Mouse (Mus musculus) hindbrain, embryonic 15.5 days (tissue): Measurements from ENCODE around the gene Mob1b. TPM values are rescaled to one million over a fixed set of nuclear protein-coding genes. Genes with fewer than 3 reads are reported as not detected.
A peak's percentile ranks its signal among the peaks of the same experiment; 100 is the strongest.

Experiments
- ATAC-seq: fragments of 200-750 bp; cut with Nextera tagmentation; 2 replicates; pipeline ENCODE4 v1.8.0; 2017; ENCODE audit warnings: low read depth, moderate number of reproducible peaks, moderate TSS enrichment; ENCODE audit not compliant: low FRiP score
- H3K27ac ChIP-seq: fragments of 300-500 bp; sonication (generic); replicated peaks from 2 replicates; pipeline ENCODE4 v1.5.1; 2015; ENCODE audit warnings: mild to moderate bottlenecking, inconsistent platforms
- H3K27me3 ChIP-seq: fragments of 300-500 bp; sonication (generic); 2 replicates; pipeline ENCODE4 v1.6.1; 2015; ENCODE audit warnings: control low read depth, inconsistent platforms
- H3K36me3 ChIP-seq: fragments of 300-500 bp; sonication (generic); 2 replicates; pipeline ENCODE4 v1.6.1; 2015; ENCODE audit warnings: control low read depth, inconsistent platforms
- H3K4me1 ChIP-seq: fragments of 300-500 bp; sonication (generic); replicated peaks from 2 replicates; pipeline ENCODE4 v1.6.1; 2015; ENCODE audit warnings: control low read depth, inconsistent platforms
- H3K4me2 ChIP-seq: fragments of 300-500 bp; sonication (generic); 2 replicates; pipeline ENCODE4 v1.6.1; 2015; ENCODE audit warnings: moderate library complexity, mild to moderate bottlenecking, inconsistent platforms
- H3K4me3 ChIP-seq: fragments of 300-500 bp; sonication (generic); 2 replicates; pipeline ENCODE4 v1.5.1; 2015; ENCODE audit warnings: mild to moderate bottlenecking, inconsistent platforms
- H3K9ac ChIP-seq: fragments of 300-500 bp; sonication (generic); 2 replicates; pipeline ENCODE4 v1.6.1; 2015; ENCODE audit warnings: inconsistent platforms
- H3K9me3 ChIP-seq: fragments of 300-500 bp; sonication (generic); 2 replicates; pipeline ENCODE4 v1.6.1; 2016; ENCODE audit warnings: control low read depth, inconsistent platforms
- WGBS: fragments of 180-500 bp; shearing (Covaris S2); methylation state at CpG from one replicate; pipeline ENCODE4 v1.1.7; 2015; 5-methylcytosine and 5-hydroxymethylcytosine counted together
- polyA plus RNA-seq: library from polyadenylated mRNA; unstranded; fragments of >200 nt; fragmentation: Nextera tagmentation; extraction: Ambion mirVana; gene quantifications from 2 replicates; pipeline ENCODE4 v1.2.1, GENCODE M21; 2015

Gene Mob1b
- polyA plus RNA-seq, 1 experiment from 2014 or later: 8.9 TPM

DNA sequence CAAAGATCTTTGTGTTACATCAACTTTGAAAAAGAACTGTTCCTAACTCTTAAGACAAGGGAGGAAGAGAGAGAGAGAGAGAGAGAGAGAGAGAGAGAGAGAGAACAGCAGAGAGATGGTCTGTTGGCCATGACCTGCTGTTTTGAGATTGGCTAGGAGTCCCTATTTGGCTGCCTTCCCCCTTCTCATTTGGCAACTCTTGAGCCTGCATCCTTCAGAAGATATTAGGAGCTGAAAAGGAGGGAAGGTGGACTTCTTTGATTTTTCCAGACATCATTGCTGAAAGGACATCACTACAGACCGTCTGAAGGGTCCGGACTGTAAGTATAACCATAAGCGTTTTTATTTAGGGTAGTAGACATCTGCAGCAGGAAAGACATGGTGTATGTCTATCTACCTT lies 73.0 kb downstream of the Mob1b start:
- H3K9ac ChIP-seq: no peak overlapping the region
- no peak overlapping the region for H3K4me3 ChIP-seq
- H3K27me3 ChIP-seq: no peaks in the 10 kb centered on the region
- no peaks in the 10 kb centered on the region for H3K4me1 ChIP-seq
- H3K27ac ChIP-seq: no peak overlapping the region
- no peaks in the 10 kb centered on the region for H3K9me3 ChIP-seq
- H3K4me2 ChIP-seq: no peak overlapping the region
- no peak for ATAC-seq
- no peaks in the 10 kb centered on the region for H3K36me3 ChIP-seq
- 91% methylated on average over 3 of the region's 3 CpGs for WGBS

DNA sequence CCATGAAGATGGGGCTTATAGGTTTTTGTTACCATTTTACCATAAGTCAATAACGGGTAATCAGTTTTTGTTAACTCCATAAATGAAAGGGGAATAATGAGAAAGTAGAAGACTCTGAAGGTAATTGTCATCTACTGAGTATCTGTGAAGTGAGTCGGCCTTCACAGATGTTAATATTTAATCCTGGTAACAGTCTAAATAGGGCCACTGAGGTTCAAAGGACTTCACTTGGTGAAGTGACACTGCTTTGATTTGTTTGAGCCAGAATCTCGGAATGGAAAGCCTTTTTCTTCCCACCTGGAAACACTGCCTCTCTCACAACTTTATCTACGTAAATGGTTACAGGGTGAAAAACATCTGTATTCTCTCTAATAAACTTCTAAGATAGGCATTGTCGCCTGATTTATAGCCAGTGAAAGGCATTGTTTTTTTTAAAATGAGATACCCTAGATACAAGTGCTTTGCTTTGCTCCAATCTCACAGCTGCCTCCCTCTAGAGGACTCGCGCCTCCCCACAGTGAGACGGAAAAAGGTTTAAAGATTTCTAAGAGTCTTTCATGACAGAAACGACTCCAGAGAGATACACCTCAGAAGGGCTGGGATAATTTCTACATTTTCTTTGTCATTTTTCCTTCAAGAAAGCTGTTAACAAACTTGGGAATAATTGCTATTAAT lies 75.4 kb downstream of the Mob1b start:
- H3K4me2 ChIP-seq: no peak overlapping the region
- no peak overlapping the region for H3K9ac ChIP-seq
- H3K4me1 ChIP-seq: no peaks in the 10 kb centered on the region
- no peak for ATAC-seq
- no peaks in the 10 kb centered on the region for H3K36me3 ChIP-seq
- 51% methylated on average over 9 of the region's 9 CpGs for WGBS
- no peak overlapping the region for H3K4me3 ChIP-seq
- H3K9me3 ChIP-seq: no peaks in the 10 kb centered on the region
- H3K27me3 ChIP-seq: no peaks in the 10 kb centered on the region
- no peak overlapping the region for H3K27ac ChIP-seq

DNA sequence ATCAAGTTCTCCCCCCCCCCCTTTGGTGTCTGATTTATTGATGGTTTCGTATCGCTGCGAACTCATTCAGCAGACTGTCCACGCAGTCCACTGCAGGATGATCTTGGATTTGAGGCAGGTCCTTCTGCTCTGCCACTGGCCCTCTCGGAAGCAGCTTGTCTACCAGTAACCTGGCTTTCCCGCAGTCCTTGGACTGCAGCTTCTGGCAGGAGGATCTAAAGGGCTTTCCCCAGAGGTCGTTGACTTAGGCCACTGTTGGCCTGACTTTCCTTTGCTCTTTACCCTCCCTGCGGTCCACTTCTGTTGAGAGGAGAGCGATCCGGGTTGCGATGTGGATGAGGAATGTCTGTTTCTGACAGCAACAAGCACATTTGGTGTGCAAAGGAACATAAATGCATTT lies 75.9 kb downstream of the Mob1b start:
- Histone ChIP-seq H3K27me3 (no peaks in the 10 kb centered on the region), H3K36me3 (no peaks in the 10 kb centered on the region), H3K27ac (no peak overlapping the region), H3K9ac (no peak overlapping the region), H3K9me3 (no peaks in the 10 kb centered on the region), H3K4me2 (no peak overlapping the region), H3K4me3 (no peak overlapping the region), H3K4me1 (no peaks in the 10 kb centered on the region)
- WGBS: 66% methylated on average over 11 of the region's 11 CpGs
- ATAC-seq: no peak

DNA sequence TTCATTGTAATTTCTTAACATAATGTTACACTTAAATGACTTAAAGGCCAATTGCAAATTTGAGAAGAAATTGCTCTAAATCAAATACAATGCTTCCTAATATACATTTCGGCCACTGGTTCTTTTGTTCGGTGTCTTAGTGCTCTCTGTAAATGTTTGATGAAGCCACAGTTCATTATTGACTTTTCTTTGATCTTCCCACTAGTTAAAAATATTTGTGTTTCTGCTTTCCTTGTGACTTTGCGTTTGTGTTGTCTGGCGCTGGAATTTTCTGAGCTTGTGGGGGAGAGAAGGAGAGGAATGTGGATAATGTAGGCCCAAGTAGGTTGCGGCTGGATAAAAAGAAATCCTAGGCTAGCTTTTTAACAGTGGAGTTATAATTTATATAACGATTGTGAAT lies 76.5 kb downstream of the Mob1b start:
- Histone ChIP-seq H3K36me3 (no peaks in the 10 kb centered on the region), H3K9ac (no peak overlapping the region), H3K4me3 (no peak overlapping the region), H3K4me2 (no peak overlapping the region), H3K27ac (no peak overlapping the region), H3K27me3 (no peaks in the 10 kb centered on the region), H3K9me3 (no peaks in the 10 kb centered on the region), H3K4me1 (no peaks in the 10 kb centered on the region)
- ATAC-seq: no peak
- 79% methylated on average over 6 of the region's 6 CpGs for WGBS

DNA sequence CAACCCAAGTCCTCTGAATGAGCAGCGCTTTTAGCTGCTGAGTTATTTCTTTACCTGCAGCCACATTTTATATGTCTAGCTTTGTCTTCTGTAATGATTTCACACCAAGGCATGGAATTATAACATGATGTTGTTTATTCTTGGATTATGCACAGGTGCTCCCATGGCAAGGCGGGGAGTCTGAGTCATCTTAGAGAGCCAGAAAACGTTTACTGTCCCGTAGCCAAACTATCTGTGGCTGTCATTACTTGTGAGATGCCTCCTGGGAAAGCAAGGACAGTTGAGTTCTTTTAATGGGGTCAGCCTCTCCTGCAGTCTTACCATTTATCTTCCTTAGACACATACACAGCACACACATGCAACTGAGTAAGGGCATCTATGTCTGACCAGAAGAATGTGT lies 85.0 kb downstream of the Mob1b start:
- Histone ChIP-seq H3K9me3 (no peaks in the 10 kb centered on the region), H3K4me1 (0 out of 2 replicates have a peak, but pooled peaks cover 5% of the 10 kb centered on the region), H3K9ac (no peak overlapping the region), H3K27me3 (no peaks in the 10 kb centered on the region), H3K4me3 (no peak overlapping the region), H3K36me3 (no peaks in the 10 kb centered on the region), H3K4me2 (no peak overlapping the region), H3K27ac (no peak overlapping the region)
- WGBS: 91% methylated on average over 4 of the region's 4 CpGs
- ATAC-seq: no peak

DNA sequence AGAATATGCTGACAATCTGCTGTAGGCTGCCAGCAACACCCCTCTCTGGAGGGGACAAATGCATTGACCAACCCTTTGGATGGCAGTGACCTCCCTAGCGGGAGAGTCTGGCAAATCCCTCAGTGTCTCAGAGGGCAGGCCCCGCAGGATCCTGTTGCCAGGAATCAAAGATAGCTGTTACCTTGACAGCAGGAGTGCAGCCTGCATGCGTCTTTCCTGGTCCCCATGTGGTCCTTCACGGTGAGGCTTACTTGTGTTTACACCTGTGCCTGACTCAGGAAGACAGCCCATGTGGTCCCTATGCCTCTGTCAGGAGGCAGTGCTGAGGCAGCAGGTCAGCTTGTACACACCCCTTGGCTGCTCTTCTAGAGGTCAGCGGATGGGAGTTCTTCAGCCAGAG lies 85.6 kb downstream of the Mob1b start:
- H3K9ac ChIP-seq: no peak overlapping the region
- no peaks in the 10 kb centered on the region for H3K36me3 ChIP-seq
- 0 out of 2 replicates have a peak, but pooled peaks cover 5% of the 10 kb centered on the region for H3K4me1 ChIP-seq
- 23% methylated on average over 5 of the region's 5 CpGs for WGBS
- no peak overlapping the region for H3K4me2 ChIP-seq
- no peaks in the 10 kb centered on the region for H3K9me3 ChIP-seq
- no peak overlapping the region for H3K4me3 ChIP-seq
- no peak overlapping the region for H3K27ac ChIP-seq
- H3K27me3 ChIP-seq: no peaks in the 10 kb centered on the region
- ATAC-seq: peak; percentile 42; the same call in 1 of the 2 replicates

DNA sequence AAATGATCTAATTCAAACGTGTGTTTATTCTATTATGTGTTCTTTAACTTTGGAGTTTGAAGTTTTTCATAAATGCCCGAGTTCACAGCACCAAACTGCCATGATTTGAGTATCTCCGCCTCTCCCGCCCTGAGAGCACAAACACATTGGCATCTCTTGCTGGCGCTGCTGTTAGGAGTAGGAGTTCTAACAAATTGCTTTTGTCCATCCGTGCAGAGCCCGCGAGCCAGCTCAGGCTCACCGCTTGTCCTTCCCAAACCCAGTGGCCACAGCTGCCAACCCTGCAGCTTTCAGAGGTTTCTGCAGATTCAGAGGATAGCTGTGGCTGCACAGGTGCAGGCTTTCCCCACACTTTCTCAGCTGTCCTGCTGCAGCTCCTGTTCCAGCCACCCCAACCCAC lies 86.7 kb downstream of the Mob1b start:
- no peaks in the 10 kb centered on the region for H3K9me3 ChIP-seq
- no peaks in the 10 kb centered on the region for H3K36me3 ChIP-seq
- WGBS: 30% methylated on average over 9 of the region's 9 CpGs
- no peak for ATAC-seq
- H3K4me3 ChIP-seq: no peak overlapping the region
- H3K9ac ChIP-seq: no peak overlapping the region
- H3K27me3 ChIP-seq: no peaks in the 10 kb centered on the region
- 0 out of 2 replicates have a peak, but pooled peaks cover 5% of the 10 kb centered on the region for H3K4me1 ChIP-seq
- no peak overlapping the region for H3K4me2 ChIP-seq
- H3K27ac ChIP-seq: no peak overlapping the region

DNA sequence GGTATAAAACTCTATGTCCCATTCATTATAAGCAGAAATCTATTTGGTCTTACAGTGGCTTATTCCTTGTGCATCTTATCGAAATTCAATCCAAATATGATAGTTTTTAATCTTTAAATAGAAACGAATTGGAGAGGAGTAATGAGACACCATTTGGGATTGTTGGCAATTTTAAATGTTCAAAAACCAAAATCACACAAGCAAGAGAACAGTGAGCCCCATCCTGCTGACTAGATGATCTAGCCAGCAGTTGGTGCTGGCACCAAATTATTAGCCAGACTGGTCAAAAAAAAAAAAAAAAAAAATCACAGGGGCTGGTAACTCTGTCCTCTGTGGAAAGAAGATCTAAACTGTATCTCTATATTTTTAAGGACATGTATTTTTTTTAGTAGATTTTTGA lies 92.5 kb downstream of the Mob1b start:
- Histone ChIP-seq H3K4me3 (no peak overlapping the region), H3K9ac (no peak overlapping the region), H3K36me3 (no peaks in the 10 kb centered on the region), H3K4me2 (no peak overlapping the region), H3K27me3 (no peaks in the 10 kb centered on the region), H3K4me1 (no peaks in the 10 kb centered on the region), H3K9me3 (no peaks in the 10 kb centered on the region), H3K27ac (no peak overlapping the region)
- no peak for ATAC-seq
- WGBS: 88% methylated on average over 2 of the region's 2 CpGs

Other genes with a start within 250 kb of the Mob1b start
- not detected in 2 replicates for gene Enam, start 232.9 kb upstream of the Mob1b start, polyA plus RNA-seq
- gene Jchain, start 193.0 kb upstream of the Mob1b start, polyA plus RNA-seq: 0.29 and 0.30 TPM in 2 replicates
- 43.8 and 44.6 TPM in 2 replicates for gene Utp3, start 166.4 kb upstream of the Mob1b start, polyA plus RNA-seq
- 259 and 269 TPM in 2 replicates for gene Rufy3, start 155.8 kb upstream of the Mob1b start, polyA plus RNA-seq
- gene Grsf1, start 44.7 kb upstream of the Mob1b start, polyA plus RNA-seq: 60.4 and 61.7 TPM in 2 replicates
- 46.9 and 53.4 TPM in 2 replicates for gene Dck, start 44.1 kb downstream of the Mob1b start, polyA plus RNA-seq
- gene Slc4a4, start 166.0 kb downstream of the Mob1b start, polyA plus RNA-seq: 13.4 and 14.3 TPM in 2 replicates